Mouse (Mus musculus) ovary, postnatal 36 days (tissue): ENCODE results near the gene Mylpf.
"Not testable (repeated sequence)": the region's sequence is repeated elsewhere in the genome, so short reads cannot be mapped to it uniquely, and the experiment has no call there.

Experiments used
- DNase-seq: peaks from one replicate; pipeline ENCODE4 v3.0.0; 2022; ENCODE audit warnings: low spot score, mixed read lengths

Mylpf gene

DNA sequence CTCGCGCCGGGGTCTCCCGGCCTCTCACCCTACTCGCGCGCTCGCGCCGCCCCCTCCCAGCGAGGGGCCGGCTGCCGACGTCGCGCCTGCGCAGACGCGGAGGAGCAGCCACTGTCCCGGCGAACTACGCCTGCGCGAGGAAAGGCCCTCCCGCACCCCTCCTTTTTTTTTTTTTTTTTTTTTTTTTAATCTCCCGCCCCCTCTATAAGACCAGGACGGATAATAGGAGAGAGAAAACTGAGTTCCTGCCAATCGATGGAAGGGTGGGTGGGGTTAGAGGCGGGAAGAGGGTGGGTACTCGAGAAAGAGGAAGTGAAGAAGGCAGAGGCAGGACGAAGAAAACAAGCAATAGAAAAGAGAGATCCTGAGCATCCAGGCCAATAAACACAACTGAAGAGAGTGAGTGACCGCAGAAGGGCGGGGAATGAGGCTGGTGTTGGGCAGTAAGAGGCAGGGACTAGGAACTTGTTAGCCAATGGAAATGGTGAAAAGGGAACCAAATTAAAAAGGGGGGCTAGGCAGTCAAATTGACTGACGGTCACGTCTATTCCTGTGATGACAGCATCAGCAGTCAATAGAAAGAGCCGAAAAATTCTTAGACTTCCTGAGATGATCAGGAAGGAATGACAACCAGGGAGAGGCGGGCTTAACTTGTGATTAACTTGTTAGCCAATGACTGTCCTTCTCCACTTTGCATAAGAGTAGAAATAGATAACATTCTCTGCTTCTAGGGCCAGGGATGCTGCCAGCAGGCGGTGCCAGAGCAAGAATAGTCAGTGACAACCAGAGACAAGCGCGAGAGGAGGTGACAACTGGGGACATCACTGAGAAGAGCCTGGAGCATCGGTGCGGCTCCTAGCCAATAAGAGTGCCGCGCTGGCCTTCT lies at the start of gene Mylpf:
Mylpf (plus strand) TSS at position 338 of the 886 bp plus-strand sequence.
- DNase-seq, result peak; percentile 96

- no peak for DNase-seq
Measured at GRCm38 (mm10) chr7:127162546-127162945, 46.1 kb upstream of the Mylpf start.

GRCm38 (mm10) chr7:127164002-127164401 lies 44.7 kb upstream of the Mylpf start:
- DNase-seq, result no peak

DNA sequence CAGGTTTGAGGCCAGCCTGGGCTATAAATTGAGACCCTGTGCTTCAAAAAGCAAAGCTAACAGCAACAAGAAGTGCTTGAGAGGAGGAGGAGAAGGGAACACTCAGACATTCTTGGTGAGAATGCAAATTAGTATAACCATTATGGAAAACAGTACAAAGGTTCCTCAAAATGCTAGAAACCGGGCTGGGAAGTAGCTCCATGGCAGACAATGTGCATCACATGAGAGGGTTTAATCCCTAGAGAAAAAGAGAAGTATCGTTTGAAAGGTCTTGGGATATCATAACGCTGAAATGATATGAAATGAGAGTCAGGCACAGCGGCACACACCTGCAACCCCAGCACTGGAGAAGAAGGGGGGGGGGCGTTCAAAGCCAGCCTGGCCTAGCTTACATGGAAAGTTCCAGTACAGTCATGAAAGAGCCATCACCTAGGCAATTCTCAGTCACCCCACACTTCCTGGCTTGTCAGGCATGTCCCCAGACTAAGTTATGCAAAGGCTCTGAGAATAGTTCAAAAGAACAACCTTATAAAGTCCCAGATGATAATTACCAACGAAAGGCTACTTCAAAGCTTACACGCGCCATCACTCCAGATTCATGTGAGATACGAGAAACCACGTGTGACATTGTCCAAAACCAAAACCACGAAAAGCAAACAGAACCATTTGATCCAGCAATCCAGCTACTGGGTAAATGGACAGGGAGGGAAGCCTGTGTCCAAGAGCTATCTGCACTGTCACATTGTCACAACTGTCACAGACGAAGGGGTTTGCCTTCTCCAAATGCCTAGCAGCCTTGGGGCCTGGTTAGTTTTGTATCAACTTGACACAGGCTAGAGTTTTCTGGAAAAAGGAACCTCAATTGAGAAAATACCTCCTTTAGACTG lies 42.8 kb upstream of the Mylpf start:
- DNase-seq, result no peak

GRCm38 (mm10) chr7:127166501-127166900 lies 42.2 kb upstream of the Mylpf start:
- no peak for DNase-seq

DNA sequence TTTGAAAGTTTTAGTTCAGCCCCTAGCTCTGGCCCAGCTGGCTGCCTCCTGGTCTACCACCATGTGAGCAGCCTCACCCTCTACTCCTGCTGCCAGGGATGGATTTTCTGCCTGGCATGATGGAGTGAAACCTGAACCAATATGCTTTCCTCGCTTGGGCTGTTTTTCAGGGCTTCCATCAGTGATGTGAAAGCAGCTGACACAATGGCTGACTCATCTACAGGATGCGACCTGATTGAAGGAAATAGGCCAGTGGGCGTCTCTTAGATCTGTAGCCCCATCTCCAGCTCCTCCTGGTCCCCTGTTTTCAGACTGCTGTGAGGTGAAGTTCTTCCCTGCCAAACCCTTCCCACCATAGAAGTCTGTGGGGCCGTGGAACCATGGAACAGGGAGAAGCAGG lies 31.8 kb upstream of the Mylpf start:
- no peak for DNase-seq

DNA sequence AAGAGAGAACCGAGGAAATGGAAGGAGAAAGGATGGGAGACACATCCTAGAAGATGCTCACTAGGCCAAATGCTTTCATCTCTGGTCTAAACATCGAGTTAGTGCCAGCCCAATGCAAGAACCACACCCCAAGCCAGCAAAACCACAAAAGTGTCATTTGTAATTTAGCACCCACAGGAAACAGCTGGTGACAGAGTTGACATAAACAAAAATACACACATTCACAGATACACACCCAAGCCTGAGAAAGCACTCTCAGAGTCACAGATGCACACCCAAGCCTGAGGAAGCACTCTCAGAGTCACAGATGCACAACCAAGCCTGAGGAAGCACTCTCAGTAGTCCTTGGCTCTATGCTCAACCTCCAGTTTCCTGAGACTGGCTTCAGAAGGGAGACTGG lies 27.9 kb upstream of the Mylpf start:
- no peak for DNase-seq

DNA sequence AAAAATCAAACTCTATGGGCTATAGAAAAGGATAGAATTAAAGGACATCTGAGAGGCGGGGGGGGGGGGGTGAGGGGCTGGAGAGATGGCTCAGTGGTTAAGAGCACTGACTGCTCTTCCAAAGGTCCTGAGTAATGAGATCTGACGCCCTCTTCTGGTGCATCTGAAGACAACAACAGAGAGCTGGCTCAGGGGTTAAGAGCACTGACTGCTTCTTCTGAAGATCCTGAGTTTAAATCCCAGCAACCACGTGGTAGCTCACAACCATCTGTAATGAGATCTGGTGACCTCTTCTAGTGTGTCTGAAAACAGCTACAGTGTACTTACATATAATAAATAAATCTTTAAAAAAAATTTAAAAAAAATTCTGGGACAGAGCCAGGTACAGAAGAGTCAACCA lies 27.0 kb upstream of the Mylpf start:
- DNase-seq, result not testable (repeated sequence)

DNA sequence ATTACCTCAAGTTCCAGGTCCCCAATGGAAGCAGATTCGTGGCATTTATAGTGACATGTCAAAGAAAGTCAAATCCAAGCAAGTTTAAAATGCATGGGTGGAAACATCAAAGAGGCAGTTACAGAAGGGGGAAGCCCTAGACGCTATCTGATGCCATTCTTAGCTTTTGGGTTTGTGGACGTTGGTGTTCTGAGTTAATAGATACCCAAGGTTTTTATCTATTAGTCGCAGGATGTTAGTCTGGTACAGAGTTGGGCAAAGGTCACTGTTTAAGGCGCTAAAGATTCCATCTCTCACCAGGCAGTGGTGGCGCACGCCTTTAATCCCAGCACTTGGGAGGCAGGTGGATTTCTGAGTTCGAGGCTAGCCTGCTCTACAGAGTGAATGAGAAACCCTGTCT lies 25.3 kb upstream of the Mylpf start:
- DNase-seq, result no peak

DNA sequence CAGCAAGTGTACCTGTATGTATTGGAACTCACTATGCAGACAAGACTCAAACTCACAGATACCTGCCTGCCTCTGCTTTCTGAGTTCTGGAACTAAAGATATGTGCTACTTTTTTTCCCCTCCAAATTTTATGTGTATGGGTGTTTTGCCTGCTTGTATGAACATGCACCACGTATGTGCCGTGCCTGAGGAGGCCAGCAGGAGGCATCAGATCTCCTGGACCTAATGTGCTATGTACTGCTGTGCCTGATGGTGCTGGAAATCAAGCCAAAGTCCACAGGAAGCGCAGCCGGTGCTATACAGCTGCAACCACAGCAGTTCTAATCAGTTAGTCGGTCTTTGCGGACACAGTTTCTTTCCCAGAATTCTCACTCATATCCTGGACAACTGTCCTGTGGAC lies 24.9 kb upstream of the Mylpf start:
- DNase-seq, result no peak

- DNase-seq, result no peak
Measured at GRCm38 (mm10) chr7:127184720-127185119, 24.0 kb upstream of the Mylpf start.

GRCm38 (mm10) chr7:127185601-127186000 lies 23.1 kb upstream of the Mylpf start:
- DNase-seq, result no peak

DNA sequence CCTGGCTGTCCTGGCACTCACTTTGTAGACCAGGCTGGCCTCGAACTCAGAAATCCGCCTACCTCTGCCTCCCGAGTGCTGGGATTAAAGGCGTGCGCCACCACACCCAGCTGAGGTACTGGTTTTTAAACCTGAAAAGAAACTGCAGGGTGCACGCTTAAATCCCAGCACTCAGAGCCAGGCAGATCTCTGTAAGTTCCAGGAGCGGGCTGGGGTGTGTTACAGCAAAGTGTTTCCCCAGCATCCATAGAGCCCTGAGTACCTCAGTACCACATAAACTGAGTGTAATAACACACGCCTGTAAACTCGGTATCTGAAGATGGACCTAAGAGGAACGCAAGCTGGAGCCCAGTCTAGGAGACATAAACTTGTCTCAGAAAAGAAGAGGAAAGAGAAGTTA lies 21.3 kb upstream of the Mylpf start:
- no peak for DNase-seq

- no peak for DNase-seq
Measured at GRCm38 (mm10) chr7:127188305-127189276, 20.1 kb upstream of the Mylpf start.

DNA sequence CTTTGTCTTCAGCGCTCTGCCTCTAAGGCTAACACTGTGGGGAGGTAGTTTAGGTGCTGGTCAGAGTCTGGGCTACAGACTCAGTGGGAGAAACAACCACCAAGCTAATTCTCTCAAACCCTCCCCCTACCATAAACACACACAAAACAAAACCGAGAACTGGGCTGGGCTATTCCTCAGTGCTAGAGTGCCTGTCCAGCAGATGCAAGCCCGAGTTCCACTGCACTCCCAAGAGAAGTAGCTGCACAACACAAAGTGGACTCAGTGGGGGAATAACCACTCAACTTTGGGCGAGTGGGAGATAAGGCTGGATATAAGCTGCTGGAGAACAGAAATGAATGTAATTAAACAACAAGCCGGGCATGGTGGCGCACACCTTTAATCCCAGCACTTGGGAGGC lies 18.0 kb upstream of the Mylpf start:
- DNase-seq, result no peak

- DNase-seq, result no peak
Measured at GRCm38 (mm10) chr7:127192989-127193388, 15.7 kb upstream of the Mylpf start.

DNA sequence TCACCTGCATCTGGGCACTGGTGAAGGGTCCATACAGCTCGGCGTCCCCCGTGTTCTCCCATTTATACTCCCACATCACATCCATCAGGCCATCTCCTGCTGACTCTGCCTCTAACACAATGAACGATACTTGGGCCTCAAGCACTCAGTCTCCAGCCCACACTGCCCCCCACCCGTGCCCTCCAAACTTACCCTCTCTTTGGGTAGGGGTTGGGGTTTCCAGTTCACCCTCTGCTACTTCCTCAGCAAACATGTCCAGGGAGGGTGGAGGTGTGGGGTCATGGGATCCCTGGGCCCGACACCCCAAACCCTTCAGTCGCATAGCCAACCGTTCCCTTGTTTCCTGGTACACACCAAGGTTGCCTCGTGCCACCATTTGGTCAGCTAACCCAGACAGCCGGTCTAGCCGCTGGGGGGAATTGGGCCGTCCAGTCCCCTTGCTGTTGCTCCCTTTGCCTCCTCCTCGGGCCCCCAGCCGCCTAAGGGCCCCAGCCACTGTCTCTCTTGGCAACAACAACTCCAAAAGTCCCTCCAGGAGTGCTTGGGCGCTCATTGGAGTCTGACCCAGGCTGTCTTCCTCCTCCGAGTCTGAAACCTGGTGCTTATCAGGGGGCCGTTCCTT lies 14.6 kb upstream of the Mylpf start:
- no peak for DNase-seq

DNA sequence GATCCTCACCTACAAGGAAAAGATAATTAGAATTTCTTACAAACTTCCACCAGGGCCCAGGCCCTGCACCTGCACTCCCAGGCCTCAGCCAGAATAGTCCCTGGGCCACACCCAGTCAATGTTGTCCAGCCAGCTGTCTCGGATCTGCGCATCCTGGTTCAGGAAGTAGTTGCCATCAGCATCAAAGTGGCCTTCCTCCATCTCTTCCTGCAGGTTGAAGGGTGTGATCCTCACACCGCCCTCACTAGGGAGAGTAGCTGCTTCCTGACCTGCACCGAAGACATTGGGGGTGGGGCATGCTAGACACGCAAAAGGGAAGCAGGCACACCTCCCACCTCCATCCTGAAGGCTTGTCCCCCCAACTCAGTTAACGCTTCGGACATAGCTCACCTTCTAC lies 14.1 kb upstream of the Mylpf start:
- no peak for DNase-seq

DNA sequence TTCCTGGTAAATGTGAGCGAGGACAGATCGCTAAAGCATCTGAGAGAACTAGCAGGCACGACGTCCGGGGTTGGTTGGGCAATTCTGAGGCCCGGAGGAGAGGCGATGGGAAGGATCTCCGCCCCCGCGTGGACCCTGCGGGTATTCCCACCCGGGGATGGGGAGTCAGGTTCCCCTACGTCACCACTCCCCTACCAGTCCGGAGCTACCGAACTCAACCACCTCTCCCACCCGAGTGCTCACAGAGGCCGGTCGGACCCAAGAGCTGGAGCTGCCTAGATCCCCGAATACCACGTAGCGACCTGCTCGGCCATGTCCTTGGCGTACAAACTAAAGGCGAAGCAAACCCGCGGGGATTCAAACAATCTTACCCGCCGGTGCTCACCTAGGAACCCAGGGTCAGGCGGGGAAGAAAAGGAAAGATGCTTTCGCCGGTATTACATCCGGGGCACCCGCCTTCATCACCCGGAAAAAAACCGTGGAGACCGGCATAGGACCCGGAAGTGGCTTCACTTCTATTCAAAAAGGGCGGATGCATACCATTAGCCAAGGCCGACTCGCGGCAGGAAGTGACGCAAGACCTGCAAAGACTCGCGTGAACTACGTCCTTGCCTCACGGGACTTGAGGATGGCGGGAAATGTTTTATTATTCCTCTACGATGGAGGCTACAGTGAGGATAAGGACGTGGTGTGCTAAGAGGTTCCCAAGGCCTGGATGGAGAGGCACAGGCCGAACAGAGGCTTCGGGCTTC lies 13.0 kb upstream of the Mylpf start, which contains the start of gene Cd2bp2:
Cd2bp2 (minus strand) TSS at position 507 of the 752 bp plus-strand sequence.
- DNase-seq, result peak; percentile 90

DNA sequence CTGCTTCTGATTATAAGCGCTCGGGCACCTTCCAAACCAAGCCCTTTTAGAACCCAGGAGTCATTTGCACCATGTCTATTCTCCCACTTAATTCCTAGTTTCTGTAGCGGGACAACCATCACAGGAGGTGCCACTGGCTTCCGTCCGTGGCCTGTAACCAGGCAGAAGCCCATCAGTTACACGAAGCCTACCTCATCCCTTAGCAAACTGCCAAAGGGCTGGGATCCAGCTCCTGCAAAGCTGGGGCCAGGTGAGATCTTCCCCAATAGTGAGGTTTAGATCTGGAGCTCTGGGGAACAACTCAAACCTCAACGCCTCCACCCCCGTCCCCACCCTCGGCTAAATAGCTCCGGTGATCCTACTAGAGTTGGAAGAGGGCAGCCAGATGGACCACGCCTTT lies 12.2 kb upstream of the Mylpf start:
- no peak for DNase-seq

- no peak for DNase-seq
Measured at GRCm38 (mm10) chr7:127206606-127207005, 2.1 kb upstream of the Mylpf start.
